Mouse (Mus musculus): ENCODE results near the gene Csrp3. TPM values are rescaled to one million over a fixed set of nuclear protein-coding genes. Genes with fewer than 3 reads are reported as not detected.

The Csrp3 gene
- total and polyA plus RNA-seq, 3 experiments = 0.17 to 0.81 TPM; not detected in 1

- DNase-seq (ENCODE audit: low read depth, low spot score) = no peak
- H3K4me3 ChIP-seq (ENCODE audit: control insufficient read depth in 1 of 2, insufficient read depth in 1 of 2, low read depth in 2 of 2, low read length in 2 of 2) = no peak overlapping the region
- no peaks in the 10 kb centered on the region for H3K9me3 ChIP-seq (replicated peaks; ENCODE audit: insufficient read depth, low read length)
- TF ChIP-seq E2F4 (IDR thresholded peaks at IDR 0.05; ENCODE audit: borderline replicate concordance, low read depth, low read length) = no peak
- TF ChIP-seq CHD2 (IDR thresholded peaks at IDR 0.05; ENCODE audit: low read length) = no peak
- no peak for TF ChIP-seq CHD1 (IDR thresholded peaks at IDR 0.05; ENCODE audit: low read depth, low read length)
- TF ChIP-seq POLR2A (IDR thresholded peaks at IDR 0.05; ENCODE audit: control insufficient read depth in 1 of 2, insufficient read depth in 1 of 2, low read depth in 1 of 2, low read length in 2 of 2, poor library complexity in 1 of 2) = no peak
- no peak for TF ChIP-seq MYC (IDR thresholded peaks at IDR 0.05; ENCODE audit: low read depth, low read length)
- no peak for TF ChIP-seq MAFK (IDR thresholded peaks at IDR 0.05; ENCODE audit: borderline replicate concordance, low read depth, low read length)
- TF ChIP-seq HCFC1 (IDR thresholded peaks at IDR 0.05; ENCODE audit: low read depth, low read length) = no peak
- TF ChIP-seq MXI1 (IDR thresholded peaks at IDR 0.05; ENCODE audit: low read depth, low read length) = no peak
- H3K79me2 ChIP-seq (ENCODE audit: control insufficient read depth, insufficient read depth, low read length, poor library complexity) = no peaks in the 10 kb centered on the region
- H3K4me1 ChIP-seq (ENCODE audit: control insufficient read depth in 1 of 2, insufficient read depth in 2 of 2, low read length in 2 of 2) = no peaks in the 10 kb centered on the region
- H3K36me3 ChIP-seq (ENCODE audit: control insufficient read depth in 1 of 2, insufficient read depth in 2 of 2, low read length in 2 of 2) = no peaks in the 10 kb centered on the region
- peaks cover 0 to 2% of the 10 kb centered on the region in 2 experiments; a peak in 1 of 4 replicates for H3K27me3 ChIP-seq (ENCODE audit: control insufficient read depth in 1 of 2, insufficient read depth in 2 of 2, low read length in 2 of 2)
- H3K27ac ChIP-seq (ENCODE audit: control insufficient read depth, low read depth, low read length) = no peak overlapping the region
- H3K9ac ChIP-seq (ENCODE audit: control insufficient read depth, low read depth, low read length, poor library complexity, severe bottlenecking) = no peak overlapping the region
Measured at GRCm38 (mm10) chr7:48851529-48852104, 3.8 kb upstream of the Csrp3 start.

GRCm38 (mm10) chr7:48846755-48847154 lies 1.1 kb downstream of the Csrp3 start:
- no peak overlapping the region for H3K4me3 ChIP-seq (ENCODE audit: control insufficient read depth in 1 of 2, insufficient read depth in 1 of 2, low read depth in 2 of 2, low read length in 2 of 2)
- peaks cover 1 to 2% of the 10 kb centered on the region in 2 experiments; a peak in 2 of 4 replicates for H3K27me3 ChIP-seq (ENCODE audit: control insufficient read depth in 1 of 2, insufficient read depth in 2 of 2, low read length in 2 of 2)
- 0 out of 4 replicates have a peak, but pooled peaks cover 0 to 2% of the 10 kb centered on the region in 2 experiments for H3K4me1 ChIP-seq (ENCODE audit: control insufficient read depth in 1 of 2, insufficient read depth in 2 of 2, low read length in 2 of 2)
- no peak overlapping the region for H3K9ac ChIP-seq (ENCODE audit: control insufficient read depth, low read depth, low read length, poor library complexity, severe bottlenecking)
- H3K79me2 ChIP-seq (ENCODE audit: control insufficient read depth, insufficient read depth, low read length, poor library complexity) = no peaks in the 10 kb centered on the region
- H3K9me3 ChIP-seq (replicated peaks; ENCODE audit: insufficient read depth, low read length) = no peaks in the 10 kb centered on the region
- H3K27ac ChIP-seq (ENCODE audit: control insufficient read depth, low read depth, low read length) = no peak overlapping the region
- H3K36me3 ChIP-seq (ENCODE audit: control insufficient read depth in 1 of 2, insufficient read depth in 2 of 2, low read length in 2 of 2) = no peaks in the 10 kb centered on the region
- TF ChIP-seq ZC3H11A (IDR thresholded peaks at IDR 0.05; ENCODE audit: low read depth, low read length) (no peak), RCOR1 (IDR thresholded peaks at IDR 0.05; ENCODE audit: low read depth, low read length) (no peak), CHD2 (IDR thresholded peaks at IDR 0.05; ENCODE audit: low read length) (no peak), MYC (IDR thresholded peaks at IDR 0.05; ENCODE audit: low read depth, low read length) (no peak), MAX (IDR thresholded peaks at IDR 0.05; ENCODE audit: low read length) (no peak), ZNF384 (IDR thresholded peaks at IDR 0.05; ENCODE audit: low read depth, low read length) (no peak), JUND (IDR thresholded peaks at IDR 0.05; ENCODE audit: low read depth, low read length) (no peak), GABPA (IDR thresholded peaks at IDR 0.05; ENCODE audit: low read depth, low read length) (no peak), NELFE (IDR thresholded peaks at IDR 0.05; ENCODE audit: low read depth, low read length) (no peak), GATA1 (IDR thresholded peaks at IDR 0.05; ENCODE audit: low read depth, low read length) (no peak), SIN3A (IDR thresholded peaks at IDR 0.05; ENCODE audit: low read length) (no peak), MXI1 (IDR thresholded peaks at IDR 0.05; ENCODE audit: low read depth, low read length) (no peak), RAD21 (IDR thresholded peaks at IDR 0.05; ENCODE audit: low read depth, low read length) (no peak), CHD1 (IDR thresholded peaks at IDR 0.05; ENCODE audit: low read depth, low read length) (no peak), UBTF (IDR thresholded peaks at IDR 0.05; ENCODE audit: borderline replicate concordance, insufficient read depth, low read depth, low read length) (no peak), BHLHE40 (IDR thresholded peaks at IDR 0.05; ENCODE audit: borderline replicate concordance, low read depth, low read length) (no peak), USF1 (IDR thresholded peaks at IDR 0.05; ENCODE audit: low read depth, low read length) (no peak), TBP (IDR thresholded peaks at IDR 0.05; ENCODE audit: low read depth, low read length) (no peak), TAL1 (IDR thresholded peaks at IDR 0.05; ENCODE audit: low read length) (no peak), EP300 (IDR thresholded peaks at IDR 0.05; ENCODE audit: low read depth in 1 of 2, low read length in 2 of 2) (no peak)
- DNase-seq (ENCODE audit: low read depth, low spot score) = no peak
